Mouse (Mus musculus): ENCODE results near the gene Sfrp2.

DNA sequence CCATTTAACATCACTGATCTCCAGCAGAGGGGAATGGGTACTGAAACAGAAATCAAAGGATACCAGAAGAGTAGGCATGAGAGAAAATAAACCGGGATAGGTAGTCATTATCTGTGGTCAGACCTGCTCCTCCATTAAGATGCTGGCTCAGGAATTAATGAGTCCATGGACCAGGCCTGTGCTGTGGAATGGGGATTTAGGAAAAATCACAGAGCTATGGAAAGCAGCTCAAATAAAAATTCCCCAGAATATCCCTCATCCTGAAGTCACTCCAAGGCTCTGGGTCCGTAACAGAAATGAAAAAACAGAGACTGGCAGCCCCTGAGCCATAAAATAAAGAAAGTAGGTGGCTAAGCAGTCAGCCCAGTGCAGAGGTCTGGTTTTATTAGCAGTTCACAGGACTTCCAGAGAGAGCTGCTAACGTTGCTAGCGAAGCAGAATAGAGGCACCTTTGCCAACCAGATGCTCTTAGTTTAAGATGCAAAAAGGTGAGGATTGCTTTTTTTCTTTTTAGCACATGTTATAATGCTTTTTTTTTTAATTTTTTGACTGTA, 50.3 kb downstream of the Sfrp2 start:
- no peak for TF ChIP-seq CTCF (IDR thresholded peaks at IDR 0.05; ENCODE audit: borderline replicate concordance, control insufficient read depth, extremely low read depth, insufficient read depth, low read length, poor library complexity)
- no peak for TF ChIP-seq POLR2A (IDR thresholded peaks at IDR 0.05; ENCODE audit: control insufficient read depth, extremely low read depth, insufficient read depth, low read length, poor library complexity)
